Comparison of ENCODE assay signal across 16 mouse cellular contexts in the genomic region with DNA sequence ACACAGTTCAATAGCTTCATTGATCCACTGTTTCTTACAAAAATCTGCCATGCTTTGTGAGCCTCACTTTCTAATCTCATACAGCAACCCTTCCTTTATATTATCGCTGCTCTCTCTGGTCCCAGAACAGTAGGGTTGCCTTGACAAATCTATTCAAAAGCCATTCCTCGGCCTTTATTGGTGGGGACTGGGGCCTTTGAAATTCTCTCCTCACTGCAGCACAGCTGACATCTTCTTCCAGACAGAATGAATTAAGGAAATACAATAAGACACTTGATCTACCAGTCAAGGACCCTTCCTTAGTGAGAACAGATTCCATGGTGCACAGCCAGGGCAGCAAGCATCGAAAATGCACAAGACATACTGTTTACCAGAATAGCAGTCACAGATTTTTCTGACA. TPM values are rescaled to one million over a fixed set of nuclear protein-coding genes. Genes with fewer than 3 reads are reported as not detected.
A peak's percentile ranks its signal among the peaks of the same experiment; 100 is the strongest.
DNase-seq lines count a peak whose midpoint lies in the region; ATAC-seq lines count a peak whose summit lies in the region.
"Had no signal": no experiment of that assay in that cellular context is flagged by ENCODE, and none has a peak within 500 bp of the region (broad histone marks: within the 10 kb centered on the region; RNA-seq: fewer than 3 reads in every experiment).

No protein-coding gene starts in this region.

- H3K27ac ChIP-seq in neural tube, embryonic 12.5 days, result no peak overlapping the region
- H3K27ac ChIP-seq in neural tube, embryonic 15.5 days (replicated peaks), result no peak overlapping the region
- peak overlapping the region; percentile 59 for H3K27ac ChIP-seq in hindbrain, embryonic 10.5 days
- H3K27ac ChIP-seq in midbrain, embryonic 10.5 days (replicated peaks), result peak overlapping the region; percentile 61
- H3K27ac ChIP-seq: heart, embryonic 13.5 days; limb, embryonic 10.5 days; liver, embryonic 12.5 days had no signal

- H3K9ac ChIP-seq in neural tube, embryonic 12.5 days, result no peak overlapping the region
- H3K9ac ChIP-seq in neural tube, embryonic 15.5 days (replicated peaks), result no peak overlapping the region
- H3K9ac ChIP-seq: heart, embryonic 13.5 days; liver, embryonic 12.5 days had no signal

- no peaks in the 10 kb centered on the region for H3K9me3 ChIP-seq in neural tube, embryonic 12.5 days
- no peaks in the 10 kb centered on the region for H3K9me3 ChIP-seq in neural tube, embryonic 15.5 days (replicated peaks)
- no peaks in the 10 kb centered on the region for H3K9me3 ChIP-seq in hindbrain, embryonic 10.5 days
- no peaks in the 10 kb centered on the region for H3K9me3 ChIP-seq in midbrain, embryonic 10.5 days (replicated peaks)
- H3K9me3 ChIP-seq: heart, embryonic 13.5 days; limb, embryonic 10.5 days; liver, embryonic 12.5 days had no signal

- peaks cover 5% of the 10 kb centered on the region; the same call in 1 of the 2 replicates for H3K4me1 ChIP-seq in neural tube, embryonic 12.5 days
- no peaks in the 10 kb centered on the region for H3K4me1 ChIP-seq in neural tube, embryonic 15.5 days
- peaks cover 27% of the 10 kb centered on the region for H3K4me1 ChIP-seq in hindbrain, embryonic 10.5 days (replicated peaks)
- H3K4me1 ChIP-seq in midbrain, embryonic 10.5 days, result peaks cover 34% of the 10 kb centered on the region
- H3K4me1 ChIP-seq: limb, embryonic 10.5 days; liver, embryonic 12.5 days had no signal

- H3K27me3 ChIP-seq in neural tube, embryonic 12.5 days (replicated peaks), result no peaks in the 10 kb centered on the region
- H3K27me3 ChIP-seq in neural tube, embryonic 15.5 days (replicated peaks), result no peaks in the 10 kb centered on the region
- H3K27me3 ChIP-seq in hindbrain, embryonic 10.5 days (ENCODE audit: insufficient read depth, poor library complexity, severe bottlenecking), result no peaks in the 10 kb centered on the region
- no peaks in the 10 kb centered on the region for H3K27me3 ChIP-seq in midbrain, embryonic 10.5 days (ENCODE audit: low read depth, poor library complexity, severe bottlenecking)
- H3K27me3 ChIP-seq: heart, embryonic 13.5 days; liver, embryonic 12.5 days had no signal

- 14% methylated on average over 3 of the region's 3 CpGs for WGBS in neural tube, embryonic 12.5 days
- 7% methylated on average over 3 of the region's 3 CpGs for WGBS in neural tube, embryonic 15.5 days
- WGBS in hindbrain, embryonic 10.5 days, result 13% methylated on average over 3 of the region's 3 CpGs
- WGBS in midbrain, embryonic 10.5 days, result 11% methylated on average over 3 of the region's 3 CpGs

- no peak overlapping the region for H3K4me3 ChIP-seq in neural tube, embryonic 12.5 days
- H3K4me3 ChIP-seq in neural tube, embryonic 15.5 days (replicated peaks), result no peak overlapping the region
- H3K4me3 ChIP-seq in hindbrain, embryonic 10.5 days, result no peak overlapping the region
- no peak overlapping the region for H3K4me3 ChIP-seq in midbrain, embryonic 10.5 days
- H3K4me3 ChIP-seq: heart, embryonic 13.5 days; limb, embryonic 10.5 days; liver, embryonic 12.5 days had no signal

- no peaks in the 10 kb centered on the region for H3K36me3 ChIP-seq in neural tube, embryonic 12.5 days
- no peaks in the 10 kb centered on the region for H3K36me3 ChIP-seq in neural tube, embryonic 15.5 days
- H3K36me3 ChIP-seq in hindbrain, embryonic 10.5 days, result peaks cover 7% of the 10 kb centered on the region; the same call in 1 of the 2 replicates
- 0 out of 2 replicates have a peak, but pooled peaks cover 5% of the 10 kb centered on the region for H3K36me3 ChIP-seq in midbrain, embryonic 10.5 days
- H3K36me3 ChIP-seq: limb, embryonic 10.5 days; liver, embryonic 12.5 days had no signal

- peak; percentile 55 for DNase-seq in hindbrain, embryonic 10.5 days (ENCODE audit: low spot score)
- peak; percentile 51 for DNase-seq in midbrain, embryonic 10.5 days (ENCODE audit: low spot score)
- no peak for DNase-seq in urinary bladder, postnatal 14 days (ENCODE audit: low spot score)
- no peak for DNase-seq in left cerebral cortex, adult 8-10 months (ENCODE audit: low spot score in 2 of 2)
- DNase-seq in left cerebral cortex, adult 9 months (ENCODE audit: low spot score in 2 of 2), result no peak
- DNase-seq: cerebellum, postnatal 25 days; kidney, adult 2 months; kidney, postnatal 25 days; right cerebral cortex, postnatal 14 days had no signal

- peak; percentile 67 for ATAC-seq in neural tube, embryonic 12.5 days (ENCODE audit: low FRiP score, low read depth)
- no peak for ATAC-seq in neural tube, embryonic 15.5 days (ENCODE audit: low FRiP score)
- no peak for ATAC-seq in frontal cortex, adult (ENCODE audit: low TSS enrichment)
- ATAC-seq: activated CD4-positive, CD25-positive, alpha-beta regulatory T cell, adult 4 months; liver, embryonic 12.5 days had no signal

- no peak overlapping the region for H3K4me2 ChIP-seq in neural tube, embryonic 12.5 days (replicated peaks)
- no peak overlapping the region for H3K4me2 ChIP-seq in neural tube, embryonic 15.5 days
- H3K4me2 ChIP-seq: heart, embryonic 13.5 days; liver, embryonic 12.5 days had no signal

RNA-seq across cellular contexts. Expression of gene Pou5f2, which starts 19.4 kb away (rescaled TPM):
- 1.4 and 1.5 TPM in 2 replicates for polyA plus RNA-seq in neural tube, embryonic 12.5 days (2016; fragmentation: Nextera tagmentation; extraction: Ambion mirVana)
- 1.2 and 1.4 TPM in 2 replicates for polyA plus RNA-seq in neural tube, embryonic 15.5 days (2015; fragmentation: Nextera tagmentation; extraction: Ambion mirVana)
- polyA plus RNA-seq in hindbrain, embryonic 10.5 days (2016; fragmentation: Nextera tagmentation; extraction: Ambion mirVana), result 1.3 and 1.7 TPM in 2 replicates
- polyA plus RNA-seq in midbrain, embryonic 10.5 days (2016; fragmentation: Nextera tagmentation; extraction: Ambion mirVana), result 1.1 and 1.4 TPM in 2 replicates
- total RNA-seq in left cerebral cortex, adult 8-10 months (2022), result 1 to 10 TPM in 3 of 4 experiments, under 1 TPM in 1; 0.87 to 2.4 (median 1.7) TPM

Comparison
In these comparisons a context has a peak if more than half of its experiments do, and no peak if none do; other contexts are left out.
1. H3K27ac ChIP-seq: peak in hindbrain, embryonic 10.5 days (single experiment) and midbrain, embryonic 10.5 days (single experiment); none in neural tube, embryonic 12.5 days (single experiment) and neural tube, embryonic 15.5 days (single experiment).
2. DNase-seq: peak in hindbrain, embryonic 10.5 days (single experiment) and midbrain, embryonic 10.5 days (single experiment); none in urinary bladder, postnatal 14 days (single experiment), left cerebral cortex, adult 8-10 months (0 of 2) and left cerebral cortex, adult 9 months (0 of 2).